Mouse (Mus musculus) heart, embryonic 16.5 days (tissue): ENCODE measurements around the gene Sidt2. TPM values are rescaled to one million over a fixed set of nuclear protein-coding genes. Genes with fewer than 3 reads are reported as not detected.
A peak's percentile ranks its signal among the peaks of the same experiment; 100 is the strongest.

Experiments
- ATAC-seq: fragments of 200-750 bp; cut with Nextera tagmentation; replicated peaks from 2 replicates; pipeline ENCODE4 v1.8.0; 2017; ENCODE audit warnings: moderate number of reproducible peaks; ENCODE audit not compliant: insufficient read depth, low FRiP score; ENCODE audit errors: extremely low read depth
- H3K27ac ChIP-seq: fragments of 300-500 bp; sonication (generic); 2 replicates; pipeline ENCODE4 v1.5.1; 2014; ENCODE audit warnings: mild to moderate bottlenecking, low read length, control low read depth, moderate library complexity
- H3K27me3 ChIP-seq: fragments of 300-500 bp; sonication (generic); 2 replicates; pipeline ENCODE4 v1.6.1; 2014; ENCODE audit warnings: low read length, mixed read lengths; ENCODE audit not compliant: control insufficient read depth, insufficient read depth
- H3K36me3 ChIP-seq: fragments of 300-500 bp; sonication (generic); 2 replicates; pipeline ENCODE4 v1.6.1; 2014; ENCODE audit not compliant: control insufficient read depth, insufficient read depth
- H3K4me1 ChIP-seq: fragments of 300-500 bp; sonication (generic); 2 replicates; pipeline ENCODE4 v1.6.1; 2014; ENCODE audit warnings: low read length, mixed read lengths; ENCODE audit not compliant: control insufficient read depth, insufficient read depth
- H3K4me2 ChIP-seq: fragments of 300-500 bp; sonication (generic); 2 replicates; pipeline ENCODE4 v1.6.1; 2014; ENCODE audit warnings: low read depth, mild to moderate bottlenecking, control low read depth, low read length
- H3K4me3 ChIP-seq: fragments of 300-500 bp; sonication (generic); 2 replicates; pipeline ENCODE4 v1.5.1; 2014; ENCODE audit warnings: mild to moderate bottlenecking, control low read depth, low read length
- H3K9ac ChIP-seq: fragments of 300-500 bp; sonication (generic); 2 replicates; pipeline ENCODE4 v1.6.1; 2014; ENCODE audit warnings: low read length, control low read depth
- H3K9me3 ChIP-seq: fragments of 300-500 bp; sonication (generic); replicated peaks from 2 replicates; pipeline ENCODE4 v1.6.1; 2016; ENCODE audit warnings: low read length; ENCODE audit not compliant: control insufficient read depth
- WGBS: fragments of 180-500 bp; shearing (Covaris S2); extraction: QIAGEN DNeasy Blood & Tissue Kit; methylation state at CpG from one replicate; pipeline ENCODE4 v1.1.7; 2014; 5-methylcytosine and 5-hydroxymethylcytosine counted together
- polyA plus RNA-seq: library from polyadenylated mRNA; unstranded; fragments of >200 nt; fragmentation: Nextera tagmentation; extraction: Ambion mirVana; gene quantifications from 2 replicates; pipeline ENCODE4 v1.2.1, GENCODE M21; 2015

Gene Sidt2
- 36.9 and 38.3 TPM in 2 replicates for polyA plus RNA-seq

- Histone ChIP-seq H3K9ac (peak within 1 kb of the TSS; percentile 95), H3K4me1 (peaks cover 14% of the 10 kb centered on the region), H3K36me3 (peaks cover 18% of the 10 kb centered on the region), H3K27ac (peak within 1 kb of the TSS; percentile 92), H3K4me3 (peak within 1 kb of the TSS; percentile 92), H3K27me3 (no peaks in the 10 kb centered on the region), H3K4me2 (peak within 1 kb of the TSS; percentile 92), H3K9me3 (no peaks in the 10 kb centered on the region)
- under 1% methylated on average over 48 of the region's 48 CpGs for WGBS
- peak; percentile 94 for ATAC-seq
Observed at GRCm38 (mm10) chr9:45955107-45955963, at the start of gene Sidt2. TSS of gene Sidt2 (minus strand) at chr9:45955258.

DNA sequence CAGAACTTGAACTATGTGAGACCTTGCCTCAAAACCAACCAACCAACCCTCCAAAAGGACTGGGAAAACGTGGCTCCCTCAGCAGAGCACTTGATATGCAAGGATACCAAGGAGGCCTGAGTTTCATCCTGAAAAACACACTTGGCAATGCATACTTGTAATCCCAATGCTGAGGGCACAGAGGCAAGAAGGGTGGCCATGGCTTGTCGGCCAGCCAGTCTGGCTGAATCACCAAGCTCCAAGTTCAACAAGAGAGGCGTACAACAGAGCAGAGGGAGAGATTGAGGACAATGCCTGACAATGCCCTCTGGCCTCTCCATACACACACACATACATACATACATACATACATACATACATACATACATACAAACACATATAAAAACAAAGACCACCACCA lies 49.5 kb upstream of the Sidt2 start:
- no peaks in the 10 kb centered on the region for H3K27me3 ChIP-seq
- no peak overlapping the region for H3K27ac ChIP-seq
- WGBS, result 48% methylated on average over 3 of the region's 3 CpGs
- no peak overlapping the region for H3K4me2 ChIP-seq
- no peaks in the 10 kb centered on the region for H3K9me3 ChIP-seq
- H3K4me1 ChIP-seq, result no peaks in the 10 kb centered on the region
- H3K36me3 ChIP-seq, result no peaks in the 10 kb centered on the region
- ATAC-seq, result no peak
- H3K4me3 ChIP-seq, result no peak overlapping the region
- no peak overlapping the region for H3K9ac ChIP-seq

DNA sequence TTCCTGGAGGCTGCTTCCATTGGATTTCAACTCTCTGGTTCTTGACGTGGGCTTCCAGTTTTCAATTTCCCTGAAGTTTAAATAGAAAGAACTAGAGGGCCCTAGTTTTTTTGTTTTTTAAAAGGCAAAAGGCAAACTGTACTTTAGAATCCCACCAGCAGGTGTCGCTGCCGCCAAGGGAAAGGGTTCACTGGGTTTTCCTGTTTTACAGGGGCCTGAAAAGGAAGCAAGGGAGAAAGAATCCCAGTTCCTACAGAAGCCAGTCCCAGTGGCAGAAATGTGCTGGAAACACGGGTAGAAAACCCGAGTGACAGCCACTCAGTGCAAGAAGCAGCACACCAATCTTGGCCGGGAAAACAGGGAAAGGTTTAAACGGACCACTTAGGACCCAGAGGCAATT lies 48.7 kb upstream of the Sidt2 start:
- Histone ChIP-seq H3K4me2 (no peak overlapping the region), H3K27me3 (no peaks in the 10 kb centered on the region), H3K27ac (no peak overlapping the region), H3K9me3 (no peaks in the 10 kb centered on the region), H3K36me3 (no peaks in the 10 kb centered on the region), H3K4me1 (no peaks in the 10 kb centered on the region), H3K4me3 (no peak overlapping the region), H3K9ac (no peak overlapping the region)
- no peak for ATAC-seq
- 9% methylated on average over 7 of the region's 7 CpGs for WGBS

GRCm38 (mm10) chr9:45999009-45999408 lies 44.0 kb upstream of the Sidt2 start:
- no peak overlapping the region for H3K4me3 ChIP-seq
- H3K9me3 ChIP-seq, result no peaks in the 10 kb centered on the region
- H3K27me3 ChIP-seq, result no peaks in the 10 kb centered on the region
- ATAC-seq, result no peak
- H3K27ac ChIP-seq, result no peak overlapping the region
- no peak overlapping the region for H3K9ac ChIP-seq
- no peaks in the 10 kb centered on the region for H3K36me3 ChIP-seq
- 74% methylated on average over 4 of the region's 4 CpGs for WGBS
- H3K4me1 ChIP-seq, result no peaks in the 10 kb centered on the region
- H3K4me2 ChIP-seq, result no peak overlapping the region

DNA sequence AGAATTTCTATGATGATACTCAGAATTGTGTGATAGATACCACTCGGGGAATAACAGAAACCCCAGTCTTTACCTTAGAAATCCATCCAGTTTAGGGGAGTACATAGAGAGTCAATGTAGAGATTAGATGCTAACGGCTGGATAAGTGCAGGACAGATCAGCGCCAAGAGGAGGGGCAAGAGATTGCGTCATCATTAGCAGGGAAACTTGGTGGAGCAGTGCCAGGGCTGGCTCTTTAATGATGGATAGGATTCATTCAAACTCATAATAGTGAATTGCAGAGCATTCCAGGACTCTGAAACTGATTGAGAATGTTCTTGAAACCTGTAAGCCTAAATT lies 30.1 kb upstream of the Sidt2 start:
- H3K27me3 ChIP-seq, result no peaks in the 10 kb centered on the region
- 2% methylated on average over 4 of the region's 4 CpGs for WGBS
- no peaks in the 10 kb centered on the region for H3K36me3 ChIP-seq
- peak overlapping the region; percentile 90 for H3K27ac ChIP-seq
- H3K4me2 ChIP-seq, result peak overlapping the region; percentile 97
- ATAC-seq, result no peak; the same call in 1 of the 2 replicates
- no peaks in the 10 kb centered on the region for H3K9me3 ChIP-seq
- peak overlapping the region; percentile 88 for H3K4me3 ChIP-seq
- peak overlapping the region; percentile 94 for H3K9ac ChIP-seq
- peaks cover 26% of the 10 kb centered on the region for H3K4me1 ChIP-seq

DNA sequence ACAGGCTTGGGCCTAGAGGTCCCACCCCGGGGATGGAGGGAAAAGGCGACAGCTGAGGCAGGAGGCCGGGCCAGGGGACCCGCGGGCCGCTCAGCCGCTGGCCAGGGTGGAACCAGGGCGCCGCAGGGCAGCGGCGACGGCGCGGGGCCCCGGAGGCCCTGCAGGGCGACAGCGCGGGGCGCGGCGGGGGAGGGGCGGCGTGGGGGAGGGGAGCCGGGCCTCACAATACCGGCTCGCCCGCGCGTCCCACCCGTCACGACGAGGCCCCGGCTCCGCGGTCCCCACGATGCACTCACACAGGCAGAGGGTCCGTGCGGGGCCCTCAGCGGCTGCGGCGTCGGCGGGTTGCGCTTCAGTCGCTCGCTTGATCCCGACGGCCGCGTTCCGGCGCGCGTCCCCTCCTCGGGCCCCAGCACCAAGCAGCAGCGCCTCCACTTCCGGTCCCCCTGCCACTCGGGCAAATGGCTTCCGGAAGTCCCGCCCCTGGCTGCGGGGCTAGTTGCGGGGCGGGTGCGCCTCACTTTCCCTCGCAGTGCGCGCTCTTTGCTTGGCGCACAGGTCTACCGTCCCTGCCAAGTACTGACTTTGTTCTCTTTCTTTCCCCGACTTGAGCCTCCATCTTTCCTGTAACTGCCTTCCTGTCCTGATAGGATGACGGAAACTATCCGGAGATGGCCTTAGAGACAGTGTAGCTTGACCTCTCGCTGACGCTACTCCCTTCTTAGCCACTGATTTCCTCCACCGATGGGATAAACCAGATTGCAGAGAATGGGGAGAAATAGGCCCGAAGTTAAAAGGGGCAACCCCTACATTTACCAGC lies 29.6 kb upstream of the Sidt2 start:
- Histone ChIP-seq H3K4me3 (peak overlapping the region; percentile 88), H3K4me2 (peak overlapping the region; percentile 97), H3K27ac (peak overlapping the region; percentile 90), H3K27me3 (no peaks in the 10 kb centered on the region), H3K4me1 (peaks cover 29% of the 10 kb centered on the region), H3K36me3 (no peaks in the 10 kb centered on the region), H3K9me3 (no peaks in the 10 kb centered on the region), H3K9ac (peak overlapping the region; percentile 94)
- peak; percentile 90 for ATAC-seq
- WGBS, result under 1% methylated on average over 62 of the region's 76 CpGs

- H3K27ac ChIP-seq, result peak overlapping the region; percentile 90
- peak overlapping the region; percentile 88 for H3K4me3 ChIP-seq
- peak overlapping the region; percentile 94 for H3K9ac ChIP-seq
- ATAC-seq, result peak; percentile 20; the same call in 1 of the 2 replicates
- peak overlapping the region; percentile 97 for H3K4me2 ChIP-seq
- no peaks in the 10 kb centered on the region for H3K36me3 ChIP-seq
- no peaks in the 10 kb centered on the region for H3K27me3 ChIP-seq
- WGBS, result under 1% methylated on average over 23 of the region's 23 CpGs
- H3K9me3 ChIP-seq, result no peaks in the 10 kb centered on the region
- peaks cover 32% of the 10 kb centered on the region for H3K4me1 ChIP-seq
Observed at GRCm38 (mm10) chr9:45983676-45984408, 28.8 kb upstream of the Sidt2 start.

DNA sequence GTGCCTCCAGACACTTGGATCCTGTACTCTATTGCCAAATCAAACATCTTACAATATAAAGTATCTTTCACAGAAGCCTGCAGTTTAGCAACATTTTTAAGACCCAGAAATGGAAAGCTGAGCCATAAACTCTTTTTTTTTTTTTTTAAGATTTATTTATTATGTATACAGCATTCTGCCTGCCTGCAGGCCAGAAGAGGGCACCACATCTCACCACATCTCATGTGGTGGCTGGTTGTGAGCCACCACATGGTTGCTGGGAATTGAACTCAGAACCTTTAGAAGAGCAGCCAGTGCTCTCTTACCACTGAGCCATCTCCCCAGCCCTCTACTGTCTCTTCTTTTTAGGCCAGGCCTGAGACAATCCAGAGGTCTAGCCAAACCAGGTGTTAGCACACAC lies 26.3 kb upstream of the Sidt2 start:
- H3K27me3 ChIP-seq, result no peaks in the 10 kb centered on the region
- H3K36me3 ChIP-seq, result peaks cover 6% of the 10 kb centered on the region
- H3K4me2 ChIP-seq, result no peak overlapping the region
- no peak overlapping the region for H3K4me3 ChIP-seq
- no peaks in the 10 kb centered on the region for H3K9me3 ChIP-seq
- ATAC-seq, result no peak
- H3K9ac ChIP-seq, result no peak overlapping the region
- H3K4me1 ChIP-seq, result peaks cover 32% of the 10 kb centered on the region
- no peak overlapping the region for H3K27ac ChIP-seq
